Mouse (Mus musculus): ENCODE data around the gene Adamts7. TPM values are rescaled to one million over a fixed set of nuclear protein-coding genes. Genes with fewer than 3 reads are reported as not detected.

The Adamts7 gene
- polyA plus RNA-seq, 1 experiment from 2014 or later, result 8.7 TPM

DNA sequence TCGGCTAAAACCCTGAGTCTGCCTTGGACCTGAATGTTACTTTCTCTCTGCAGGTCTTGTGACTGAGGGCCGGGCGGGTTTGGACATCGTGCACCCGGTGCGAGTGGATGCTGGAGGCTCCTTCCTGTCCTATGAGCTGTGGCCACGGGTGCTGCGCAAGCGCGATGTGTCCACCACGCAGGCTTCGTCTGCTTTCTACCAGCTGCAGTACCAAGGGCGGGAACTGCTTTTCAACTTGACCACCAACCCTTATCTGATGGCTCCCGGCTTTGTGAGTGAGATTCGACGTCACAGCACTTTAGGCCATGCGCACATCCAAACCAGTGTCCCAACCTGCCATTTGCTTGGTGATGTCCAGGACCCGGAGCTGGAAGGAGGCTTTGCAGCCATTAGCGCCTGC, 8.6 kb downstream of the Adamts7 start:
- no peak for ATAC-seq (ENCODE audit: low FRiP score)
- 97% methylated on average over 19 of the region's 19 CpGs for WGBS

DNA sequence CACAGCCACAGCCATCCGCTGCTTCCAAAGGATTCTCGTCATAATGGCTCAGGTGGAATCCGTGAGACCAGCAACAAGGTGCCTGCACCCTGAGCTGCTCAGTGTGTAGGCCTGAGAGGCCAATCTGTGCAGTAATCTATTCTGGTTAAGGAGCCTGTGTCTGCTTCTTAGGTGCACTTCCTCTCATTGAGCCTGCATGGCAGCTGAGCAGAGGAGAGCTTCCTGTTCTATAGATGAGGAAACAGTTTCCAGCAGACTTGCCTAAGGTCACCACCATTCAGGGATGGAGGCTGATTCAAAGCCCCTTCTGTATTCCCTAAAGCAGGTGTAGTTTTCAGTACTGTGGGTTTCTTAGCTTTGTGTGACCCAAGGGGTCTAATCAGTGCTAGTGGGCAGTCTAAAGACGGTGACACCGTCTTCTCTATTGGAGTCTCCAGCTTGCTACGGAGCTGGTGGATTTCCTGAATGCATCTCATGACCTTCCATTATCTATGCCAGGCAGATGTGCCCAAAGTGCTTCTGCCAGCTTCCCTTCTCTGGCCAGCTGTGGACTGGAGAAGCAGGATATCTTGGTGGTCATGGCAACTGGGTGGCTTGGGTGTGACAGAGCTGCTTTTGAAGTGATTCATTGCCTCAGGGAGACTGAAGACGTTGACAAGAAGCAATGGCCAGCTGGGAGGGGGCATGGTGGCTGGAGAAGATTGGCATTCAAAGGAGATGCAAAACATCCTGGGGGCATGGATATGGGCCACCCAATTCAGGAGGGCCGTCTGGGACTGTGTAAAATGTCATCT, 9.9 kb downstream of the Adamts7 start:
- H3K4me3 ChIP-seq (replicated peaks; ENCODE audit: low read length), result no peak overlapping the region
- no peak for ATAC-seq (ENCODE audit: low FRiP score)
- H3K36me3 ChIP-seq (replicated peaks; ENCODE audit: control insufficient read depth, insufficient read depth), result peaks cover 49% of the 10 kb centered on the region
- H3K4me2 ChIP-seq (replicated peaks), result no peak overlapping the region
- H3K27ac ChIP-seq, result no peak overlapping the region
- no peaks in the 10 kb centered on the region for H3K4me1 ChIP-seq (replicated peaks; ENCODE audit: control insufficient read depth, insufficient read depth, low read length)
- no peak overlapping the region for H3K9ac ChIP-seq
- no peaks in the 10 kb centered on the region for H3K9me3 ChIP-seq (ENCODE audit: control insufficient read depth, low read length)
- 81% methylated on average over 8 of the region's 8 CpGs for WGBS
- no peak for DNase-seq (ENCODE audit: low spot score)
- no peaks in the 10 kb centered on the region for H3K27me3 ChIP-seq (ENCODE audit: control insufficient read depth, insufficient read depth, low read length)

More for the DNA sequence above, 8.6 kb downstream of the Adamts7 start:
- no peaks in the 10 kb centered on the region for H3K9me3 ChIP-seq (ENCODE audit: control insufficient read depth, low read length)
- DNase-seq (ENCODE audit: low spot score), result no peak
- H3K4me2 ChIP-seq (replicated peaks), result no peak overlapping the region
- H3K27ac ChIP-seq, result no peak overlapping the region
- 0 out of 2 replicates have a peak, but pooled peaks cover 3% of the 10 kb centered on the region for H3K4me1 ChIP-seq (replicated peaks; ENCODE audit: control insufficient read depth, insufficient read depth, low read length)
- no peaks in the 10 kb centered on the region for H3K27me3 ChIP-seq (ENCODE audit: control insufficient read depth, insufficient read depth, low read length)
- no peak overlapping the region for H3K9ac ChIP-seq
- H3K36me3 ChIP-seq (replicated peaks; ENCODE audit: control insufficient read depth, insufficient read depth), result peaks cover 38% of the 10 kb centered on the region
- H3K4me3 ChIP-seq (replicated peaks; ENCODE audit: low read length), result no peak overlapping the region

DNA sequence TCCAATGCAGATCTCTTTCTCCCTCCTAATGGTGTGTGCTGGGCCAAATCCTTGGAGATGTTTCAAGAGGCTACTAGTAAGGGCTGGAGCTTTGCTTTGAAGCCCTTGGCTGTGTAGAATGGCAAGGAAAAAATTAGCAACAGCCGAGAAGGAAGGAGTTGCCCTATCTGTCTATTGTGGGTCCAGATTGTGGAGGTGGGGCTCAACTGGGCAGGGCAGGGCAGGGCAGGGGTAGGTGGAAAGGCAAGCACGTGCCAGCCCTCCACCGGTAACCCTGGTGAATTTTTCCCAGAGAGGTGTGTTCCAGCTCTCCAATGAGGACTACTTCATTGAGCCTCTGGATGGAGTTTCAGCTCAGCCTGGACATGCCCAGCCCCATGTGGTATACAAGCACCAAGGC, 10.5 kb downstream of the Adamts7 start:
- Histone ChIP-seq H3K9ac (no peak overlapping the region), H3K27me3 (ENCODE audit: control insufficient read depth, insufficient read depth, low read length) (no peaks in the 10 kb centered on the region), H3K27ac (no peak overlapping the region), H3K4me2 (replicated peaks) (no peak overlapping the region), H3K9me3 (ENCODE audit: control insufficient read depth, low read length) (no peaks in the 10 kb centered on the region), H3K36me3 (replicated peaks; ENCODE audit: control insufficient read depth, insufficient read depth) (peaks cover 55% of the 10 kb centered on the region), H3K4me1 (replicated peaks; ENCODE audit: control insufficient read depth, insufficient read depth, low read length) (no peaks in the 10 kb centered on the region), H3K4me3 (replicated peaks; ENCODE audit: low read length) (no peak overlapping the region)
- WGBS, result 90% methylated on average over 3 of the region's 3 CpGs
- DNase-seq (ENCODE audit: low spot score), result no peak
- no peak for ATAC-seq (ENCODE audit: low FRiP score)

DNA sequence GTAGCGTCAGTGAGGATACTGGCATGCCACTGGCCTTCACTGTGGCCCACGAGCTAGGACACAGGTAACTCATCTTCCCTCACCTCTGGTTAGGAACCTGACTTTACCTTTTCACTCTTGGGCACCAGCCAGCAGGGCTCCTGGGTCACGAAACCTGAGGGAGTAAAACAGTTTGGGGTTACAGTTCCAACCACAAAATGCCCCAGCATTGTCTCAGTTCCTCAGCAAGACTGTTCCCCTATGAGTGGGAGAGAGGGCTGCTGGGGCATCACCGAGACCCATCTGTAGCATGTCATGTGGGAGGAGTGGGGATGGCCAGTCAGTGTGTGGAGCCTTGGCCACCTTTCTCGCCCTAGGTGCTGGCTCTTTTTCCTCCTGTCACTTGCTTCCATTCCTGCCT, 16.5 kb downstream of the Adamts7 start:
- ATAC-seq (ENCODE audit: low FRiP score) (no peak), DNase-seq (ENCODE audit: low spot score) (no peak)
- no peaks in the 10 kb centered on the region for H3K4me1 ChIP-seq (replicated peaks; ENCODE audit: control insufficient read depth, insufficient read depth, low read length)
- no peak overlapping the region for H3K4me2 ChIP-seq (replicated peaks)
- H3K9me3 ChIP-seq (ENCODE audit: control insufficient read depth, low read length), result no peaks in the 10 kb centered on the region
- no peak overlapping the region for H3K9ac ChIP-seq
- WGBS, result 86% methylated on average over 5 of the region's 5 CpGs
- H3K36me3 ChIP-seq (replicated peaks; ENCODE audit: control insufficient read depth, insufficient read depth), result peaks cover 58% of the 10 kb centered on the region
- no peak overlapping the region for H3K4me3 ChIP-seq (replicated peaks; ENCODE audit: low read length)
- H3K27me3 ChIP-seq (ENCODE audit: control insufficient read depth, insufficient read depth, low read length), result no peaks in the 10 kb centered on the region
- H3K27ac ChIP-seq, result no peak overlapping the region

DNA sequence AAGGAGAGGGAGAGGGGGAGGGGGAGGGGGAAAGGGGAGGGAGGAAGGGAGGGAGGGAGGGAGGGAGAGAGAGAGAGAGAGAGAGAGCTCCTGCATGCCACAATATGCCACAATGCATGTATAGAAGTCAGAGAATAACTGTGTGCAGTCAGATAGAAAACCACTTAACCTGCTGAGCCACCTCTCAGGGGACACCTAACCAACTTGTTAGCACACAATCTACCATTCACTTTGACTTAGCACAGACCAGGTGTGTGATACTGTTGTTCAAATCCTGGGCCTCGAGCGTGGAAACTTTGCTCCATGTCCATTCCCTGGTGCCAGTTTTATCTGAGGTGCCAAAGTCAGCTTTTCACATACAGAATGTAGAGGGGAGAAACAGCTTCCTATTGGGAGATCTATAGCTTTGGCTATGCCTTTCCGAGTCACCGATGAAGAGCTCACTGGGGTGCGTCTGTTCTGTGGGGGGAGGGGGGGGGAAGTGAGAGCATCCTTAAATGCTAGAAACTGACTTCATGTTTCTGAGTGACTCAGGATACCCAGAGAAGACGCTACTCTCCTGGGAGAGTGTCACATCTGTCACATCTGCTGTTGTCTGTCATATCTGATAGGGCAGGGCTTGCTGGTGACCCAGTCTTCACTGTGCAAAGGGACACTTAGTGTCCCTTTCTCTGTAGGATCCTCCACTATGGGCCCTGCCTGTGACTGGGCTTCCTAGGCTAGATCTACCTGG, 19.0 kb downstream of the Adamts7 start:
- WGBS, result 80% methylated on average over 6 of the region's 6 CpGs
- no peak for DNase-seq (ENCODE audit: low spot score)
- no peak overlapping the region for H3K4me2 ChIP-seq (replicated peaks)
- H3K9me3 ChIP-seq (ENCODE audit: control insufficient read depth, low read length), result no peaks in the 10 kb centered on the region
- no peaks in the 10 kb centered on the region for H3K27me3 ChIP-seq (ENCODE audit: control insufficient read depth, insufficient read depth, low read length)
- H3K27ac ChIP-seq, result no peak overlapping the region
- no peak overlapping the region for H3K9ac ChIP-seq
- no peaks in the 10 kb centered on the region for H3K4me1 ChIP-seq (replicated peaks; ENCODE audit: control insufficient read depth, insufficient read depth, low read length)
- H3K36me3 ChIP-seq (replicated peaks; ENCODE audit: control insufficient read depth, insufficient read depth), result peaks cover 50% of the 10 kb centered on the region
- H3K4me3 ChIP-seq (replicated peaks; ENCODE audit: low read length), result no peak overlapping the region
- no peak for ATAC-seq (ENCODE audit: low FRiP score)

DNA sequence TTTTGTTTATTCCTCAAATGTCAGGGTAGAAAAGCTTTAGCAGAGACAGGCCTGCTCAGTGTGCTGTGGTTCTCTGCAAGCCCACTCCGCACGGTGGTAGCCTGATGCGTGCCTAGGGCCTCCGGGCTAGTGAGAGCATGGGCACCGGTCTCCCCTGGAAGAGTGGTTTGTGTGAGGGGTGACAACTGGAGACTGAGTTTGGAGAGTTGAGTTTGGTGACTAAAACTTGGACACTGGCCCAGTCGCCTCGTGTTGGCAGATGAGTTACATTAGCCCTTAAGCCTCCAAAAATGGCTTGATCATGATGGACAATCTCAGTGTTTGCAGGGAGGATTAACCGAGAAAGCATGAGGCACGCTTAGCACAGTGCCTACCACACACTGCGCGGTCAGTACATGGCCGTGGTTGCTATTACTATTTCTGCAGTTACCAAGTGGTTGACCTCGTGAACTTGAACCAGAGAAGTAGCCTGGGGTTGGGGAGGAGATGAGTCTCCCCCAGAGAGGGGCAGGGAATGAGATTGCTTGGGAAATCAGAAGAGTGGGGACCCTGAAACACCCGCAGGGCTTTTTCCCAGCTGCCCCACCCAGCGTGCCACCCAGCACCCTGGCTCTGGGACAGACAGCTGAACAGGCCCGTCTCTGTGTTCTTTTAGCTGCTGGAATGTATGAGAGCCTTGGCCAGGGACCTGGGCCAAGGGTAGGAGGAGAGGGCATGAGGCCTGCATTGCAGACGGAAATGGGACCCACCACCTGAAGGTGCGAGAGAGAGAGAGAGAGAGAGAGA, 20.0 kb downstream of the Adamts7 start:
- ATAC-seq (ENCODE audit: low FRiP score), result no peak
- WGBS, result 91% methylated on average over 18 of the region's 18 CpGs
- peaks cover 52% of the 10 kb centered on the region for H3K36me3 ChIP-seq (replicated peaks; ENCODE audit: control insufficient read depth, insufficient read depth)

DNA sequence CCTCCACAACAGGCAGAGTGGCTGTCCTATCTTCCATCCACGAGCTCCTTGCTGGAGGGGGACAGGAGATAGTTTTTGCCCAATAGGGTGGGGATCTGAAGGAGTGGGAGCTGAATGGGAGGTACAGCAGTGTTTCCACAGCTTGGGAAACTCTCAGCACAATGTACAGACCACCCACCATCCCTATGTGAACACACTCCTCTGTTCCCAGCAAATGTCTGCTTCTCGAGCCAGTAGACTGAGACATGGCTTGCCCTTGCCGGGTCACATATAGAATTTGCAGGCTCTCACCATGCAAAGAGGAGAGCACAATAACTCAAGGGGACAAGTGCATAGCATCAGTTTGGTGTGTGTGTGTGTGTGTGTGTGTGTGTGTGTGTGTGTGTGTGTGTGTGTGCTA, 20.7 kb downstream of the Adamts7 start:
- H3K4me2 ChIP-seq (replicated peaks), result no peak overlapping the region
- H3K27me3 ChIP-seq (ENCODE audit: control insufficient read depth, insufficient read depth, low read length), result no peaks in the 10 kb centered on the region
- no peak overlapping the region for H3K27ac ChIP-seq
- H3K9me3 ChIP-seq (ENCODE audit: control insufficient read depth, low read length), result no peaks in the 10 kb centered on the region
- peaks cover 52% of the 10 kb centered on the region for H3K36me3 ChIP-seq (replicated peaks; ENCODE audit: control insufficient read depth, insufficient read depth)
- H3K4me3 ChIP-seq (replicated peaks; ENCODE audit: low read length), result no peak overlapping the region
- ATAC-seq (ENCODE audit: low FRiP score) (no peak), DNase-seq (ENCODE audit: low spot score) (no peak)
- WGBS, result 74% methylated on average over 3 of the region's 3 CpGs
- H3K4me1 ChIP-seq (replicated peaks; ENCODE audit: control insufficient read depth, insufficient read depth, low read length), result no peaks in the 10 kb centered on the region
- H3K9ac ChIP-seq, result no peak overlapping the region

More for the DNA sequence above, 20.0 kb downstream of the Adamts7 start:
- no peak overlapping the region for H3K9ac ChIP-seq
- H3K4me3 ChIP-seq (replicated peaks; ENCODE audit: low read length), result no peak overlapping the region
- H3K4me1 ChIP-seq (replicated peaks; ENCODE audit: control insufficient read depth, insufficient read depth, low read length), result no peaks in the 10 kb centered on the region
- no peak for DNase-seq (ENCODE audit: low spot score)
- H3K4me2 ChIP-seq (replicated peaks), result no peak overlapping the region
- no peak overlapping the region for H3K27ac ChIP-seq
- no peaks in the 10 kb centered on the region for H3K9me3 ChIP-seq (ENCODE audit: control insufficient read depth, low read length)
- H3K27me3 ChIP-seq (ENCODE audit: control insufficient read depth, insufficient read depth, low read length), result no peaks in the 10 kb centered on the region

DNA sequence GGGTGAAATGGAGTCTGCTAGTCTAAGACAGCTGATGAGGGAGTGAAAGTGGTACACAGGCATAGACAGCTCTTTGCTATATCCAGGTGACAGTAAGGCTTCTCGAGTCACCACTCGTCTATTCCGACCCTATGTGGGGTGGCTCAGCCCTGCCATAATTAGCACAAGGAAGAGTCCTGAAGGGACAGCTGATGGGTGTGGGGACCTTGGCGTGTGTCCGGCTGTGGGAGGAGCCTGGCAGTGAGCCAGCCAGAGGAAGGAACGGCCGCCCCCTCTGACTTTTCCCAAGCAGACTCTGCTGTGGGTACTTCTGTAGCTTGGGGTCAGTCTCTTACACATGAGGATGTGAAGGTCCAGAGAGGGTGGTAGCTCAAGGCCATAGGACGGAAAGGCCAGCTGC, 21.2 kb downstream of the Adamts7 start:
- WGBS, result 57% methylated on average over 8 of the region's 8 CpGs
- no peak overlapping the region for H3K9ac ChIP-seq
- DNase-seq (ENCODE audit: low spot score), result no peak
- H3K36me3 ChIP-seq (replicated peaks; ENCODE audit: control insufficient read depth, insufficient read depth), result peaks cover 53% of the 10 kb centered on the region
- no peak overlapping the region for H3K4me3 ChIP-seq (replicated peaks; ENCODE audit: low read length)
- H3K4me1 ChIP-seq (replicated peaks; ENCODE audit: control insufficient read depth, insufficient read depth, low read length), result no peaks in the 10 kb centered on the region
- H3K27me3 ChIP-seq (ENCODE audit: control insufficient read depth, insufficient read depth, low read length), result no peaks in the 10 kb centered on the region
- no peak overlapping the region for H3K4me2 ChIP-seq (replicated peaks)
- ATAC-seq (ENCODE audit: low FRiP score), result peak; percentile 21; the same call in 1 of the 2 replicates
- H3K27ac ChIP-seq, result no peak overlapping the region
- H3K9me3 ChIP-seq (ENCODE audit: control insufficient read depth, low read length), result no peaks in the 10 kb centered on the region

DNA sequence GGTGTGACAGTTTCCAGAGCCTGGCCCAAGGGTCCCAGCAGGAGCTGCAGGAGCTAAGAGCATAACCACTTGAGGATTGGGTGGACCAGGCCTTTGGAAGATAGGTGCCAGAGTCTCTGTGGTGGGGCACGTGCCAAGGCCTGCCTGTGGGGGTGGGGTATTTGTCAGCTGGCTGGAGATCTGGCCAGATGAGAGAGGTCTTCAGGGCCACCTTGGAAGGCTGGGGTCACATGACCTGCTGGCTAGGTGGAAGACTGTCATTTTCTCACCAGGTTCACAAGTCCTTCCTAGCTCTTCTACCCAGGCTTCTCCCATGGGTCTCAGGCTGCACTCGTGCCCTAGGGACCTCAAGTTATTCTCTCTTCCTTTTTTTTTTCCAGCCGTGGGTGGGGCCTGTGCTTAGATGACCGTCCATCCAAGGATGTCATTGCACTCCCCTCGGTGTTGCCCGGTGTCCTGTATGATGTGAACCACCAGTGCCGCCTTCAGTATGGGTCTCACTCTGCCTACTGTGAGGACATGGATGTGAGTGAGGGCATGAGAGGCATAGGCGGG, 22.6 kb downstream of the Adamts7 start:
- H3K27me3 ChIP-seq (ENCODE audit: control insufficient read depth, insufficient read depth, low read length), result no peaks in the 10 kb centered on the region
- H3K4me3 ChIP-seq (replicated peaks; ENCODE audit: low read length), result no peak overlapping the region
- H3K27ac ChIP-seq, result no peak overlapping the region
- H3K4me2 ChIP-seq (replicated peaks), result no peak overlapping the region
- no peaks in the 10 kb centered on the region for H3K9me3 ChIP-seq (ENCODE audit: control insufficient read depth, low read length)
- no peaks in the 10 kb centered on the region for H3K4me1 ChIP-seq (replicated peaks; ENCODE audit: control insufficient read depth, insufficient read depth, low read length)
- H3K9ac ChIP-seq, result no peak overlapping the region
- H3K36me3 ChIP-seq (replicated peaks; ENCODE audit: control insufficient read depth, insufficient read depth), result peaks cover 53% of the 10 kb centered on the region
- no peak for DNase-seq (ENCODE audit: low spot score)
- no peak for ATAC-seq (ENCODE audit: low FRiP score)
- 83% methylated on average over 8 of the region's 8 CpGs for WGBS
